Mouse (Mus musculus) megakaryocyte, embryonic 14.5 days (primary cell): ENCODE data around the gene Gm16181. TPM values are rescaled to one million over a fixed set of nuclear protein-coding genes. Genes with fewer than 3 reads are reported as not detected.

Experiments
- H3K27me3 ChIP-seq: replicated peaks from 2 replicates; pipeline ENCODE3; 2012; ENCODE audit warnings: inconsistent platforms
- H3K36me3 ChIP-seq: replicated peaks from 2 replicates; pipeline ENCODE3; 2012; ENCODE audit warnings: low read length, inconsistent platforms, mixed read lengths
- H3K4me1 ChIP-seq: 2 replicates; pipeline ENCODE4 v1.6.1; 2012; ENCODE audit warnings: inconsistent platforms
- H3K4me3 ChIP-seq: replicated peaks from 2 replicates; pipeline ENCODE3; 2012; ENCODE audit warnings: moderate library complexity, mild to moderate bottlenecking, inconsistent platforms
- H3K9me3 ChIP-seq: 2 replicates; pipeline ENCODE4 v1.6.1; 2012; ENCODE audit warnings: inconsistent platforms
- FLI1 ChIP-seq: IDR thresholded peaks from 2 replicates; pipeline ENCODE4 v1.6.1; 2012; ENCODE audit warnings: low read length, inconsistent platforms, mixed read lengths
- GATA1 ChIP-seq: IDR thresholded peaks from 3 replicates; pipeline ENCODE4 v1.6.1; 2012; ENCODE audit warnings: mixed read lengths, low read length, inconsistent platforms, borderline replicate concordance
- polyA plus RNA-seq: library from polyadenylated mRNA; stranded (reverse); fragments of >175 nt; gene quantifications from 2 replicates; pipeline ENCODE4 v1.2.3, GENCODE M21; 2012; ENCODE audit warnings: low replicate concordance; ENCODE audit not compliant: insufficient read depth

The Gm16181 gene
- polyA plus RNA-seq, 1 experiment: not detected

DNA sequence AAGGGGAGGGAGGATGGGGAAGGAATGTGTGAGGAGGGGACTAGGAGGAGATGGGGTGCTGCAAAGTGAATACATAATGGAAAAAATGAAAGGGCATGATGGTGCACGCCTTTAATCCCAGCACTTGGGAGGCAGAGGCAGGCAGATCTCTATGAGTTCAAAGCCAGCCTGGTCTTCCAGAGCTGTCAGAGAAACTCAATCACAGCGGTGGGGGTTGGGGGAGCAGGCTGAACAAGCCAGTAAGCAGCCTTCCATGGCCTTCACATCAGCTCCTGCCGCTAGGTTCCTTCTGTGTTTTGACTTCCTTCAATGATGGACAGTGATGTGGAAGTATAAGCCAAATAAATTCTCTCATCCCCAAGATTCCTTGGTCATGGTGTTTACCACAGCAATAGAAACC, 34.7 kb downstream of the Gm16181 start:
- Histone ChIP-seq H3K36me3 (peaks cover 42% of the 10 kb centered on the region), H3K27me3 (peaks cover 12% of the 10 kb centered on the region), H3K4me3 (no peak overlapping the region), H3K9me3 (no peaks in the 10 kb centered on the region), H3K4me1 (peaks cover 48% of the 10 kb centered on the region)
- TF ChIP-seq GATA1 (no peak), FLI1 (no peak)

DNA sequence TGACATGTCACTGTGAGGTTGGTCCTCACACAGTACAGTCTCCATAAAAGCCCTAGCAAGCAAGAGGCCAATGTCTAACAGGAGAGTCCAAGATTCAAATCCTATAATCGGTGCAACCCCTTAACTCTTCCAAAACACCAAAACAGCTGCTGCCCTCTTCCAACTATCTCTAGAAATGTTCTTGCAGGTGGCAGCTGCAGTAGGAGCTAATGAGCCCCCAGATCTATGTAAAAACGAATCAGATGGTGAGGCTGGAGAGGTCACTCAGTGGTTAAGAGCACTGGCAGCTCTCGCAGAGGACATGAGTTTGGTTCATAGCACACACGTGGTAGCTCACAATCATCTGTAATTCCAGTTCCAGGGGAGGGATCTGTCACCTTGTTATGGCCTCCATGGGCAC, 35.1 kb downstream of the Gm16181 start:
- Histone ChIP-seq H3K27me3 (peaks cover 9% of the 10 kb centered on the region), H3K4me3 (peak overlapping the region; percentile 1), H3K9me3 (no peaks in the 10 kb centered on the region), H3K36me3 (peaks cover 38% of the 10 kb centered on the region), H3K4me1 (peaks cover 49% of the 10 kb centered on the region)
- TF ChIP-seq FLI1 (no peak), GATA1 (no peak)

DNA sequence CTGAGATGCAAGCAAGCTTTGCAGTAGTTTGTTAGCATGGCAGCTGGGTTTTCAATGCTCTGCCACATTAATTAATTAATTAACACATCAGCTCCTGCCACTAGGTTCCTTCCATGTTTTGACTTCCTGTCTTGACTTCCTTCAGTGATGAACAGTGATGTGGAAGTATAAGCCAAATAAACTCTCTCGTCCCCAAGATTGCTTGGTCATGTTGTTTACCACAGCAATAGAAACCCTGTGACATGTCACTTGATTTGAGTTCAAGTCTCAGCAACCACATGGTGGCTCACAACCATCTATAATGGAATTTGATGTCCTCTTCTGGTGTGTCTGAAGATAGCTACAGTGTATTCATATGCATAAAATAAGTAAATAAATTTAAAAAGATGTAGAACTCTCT, 36.7 kb downstream of the Gm16181 start:
- Histone ChIP-seq H3K36me3 (peaks cover 22% of the 10 kb centered on the region), H3K4me3 (peak overlapping the region; percentile 92), H3K4me1 (peaks cover 59% of the 10 kb centered on the region), H3K9me3 (no peaks in the 10 kb centered on the region), H3K27me3 (peaks cover 7% of the 10 kb centered on the region)
- TF ChIP-seq GATA1 (no peak), FLI1 (no peak)

DNA sequence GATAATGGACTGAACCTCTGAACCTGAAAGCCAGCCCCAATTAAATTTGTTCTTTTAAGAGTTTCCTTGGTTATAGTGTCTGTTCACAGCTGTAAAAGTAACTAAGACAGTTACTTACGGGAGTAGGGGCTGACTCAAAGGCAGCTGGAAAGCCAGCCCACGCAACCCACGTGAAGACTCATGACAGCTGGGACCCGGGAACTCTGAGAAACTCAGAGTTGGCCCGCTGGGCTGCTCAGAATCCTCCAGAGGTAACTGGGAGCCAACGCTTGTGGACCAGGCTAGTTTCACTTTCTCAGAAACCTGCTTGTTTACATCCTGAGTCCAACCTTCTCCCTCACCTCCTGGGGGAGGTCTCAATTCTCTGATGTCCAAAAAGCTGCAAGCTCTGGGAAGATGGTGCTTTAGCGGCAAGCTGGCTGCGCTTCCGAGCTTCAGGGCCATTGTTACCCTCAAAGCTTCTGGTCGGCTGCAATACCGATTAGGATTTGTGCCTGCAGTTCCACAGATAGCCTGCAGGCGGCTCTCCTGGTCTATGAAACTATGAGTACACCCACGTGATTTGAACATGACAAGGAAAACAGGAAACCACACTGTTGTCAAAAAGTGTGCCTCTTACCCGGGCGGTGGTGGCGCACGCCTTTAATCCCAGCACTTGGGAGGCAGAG, 37.3 kb downstream of the Gm16181 start:
- H3K4me1 ChIP-seq: peaks cover 64% of the 10 kb centered on the region
- TF ChIP-seq GATA1: no peak
- no peak; the same call in 1 of the 2 replicates for TF ChIP-seq FLI1
- peaks cover 4% of the 10 kb centered on the region for H3K27me3 ChIP-seq
- peaks cover 16% of the 10 kb centered on the region for H3K36me3 ChIP-seq
- H3K9me3 ChIP-seq: no peaks in the 10 kb centered on the region
- peak overlapping the region; percentile 92 for H3K4me3 ChIP-seq

DNA sequence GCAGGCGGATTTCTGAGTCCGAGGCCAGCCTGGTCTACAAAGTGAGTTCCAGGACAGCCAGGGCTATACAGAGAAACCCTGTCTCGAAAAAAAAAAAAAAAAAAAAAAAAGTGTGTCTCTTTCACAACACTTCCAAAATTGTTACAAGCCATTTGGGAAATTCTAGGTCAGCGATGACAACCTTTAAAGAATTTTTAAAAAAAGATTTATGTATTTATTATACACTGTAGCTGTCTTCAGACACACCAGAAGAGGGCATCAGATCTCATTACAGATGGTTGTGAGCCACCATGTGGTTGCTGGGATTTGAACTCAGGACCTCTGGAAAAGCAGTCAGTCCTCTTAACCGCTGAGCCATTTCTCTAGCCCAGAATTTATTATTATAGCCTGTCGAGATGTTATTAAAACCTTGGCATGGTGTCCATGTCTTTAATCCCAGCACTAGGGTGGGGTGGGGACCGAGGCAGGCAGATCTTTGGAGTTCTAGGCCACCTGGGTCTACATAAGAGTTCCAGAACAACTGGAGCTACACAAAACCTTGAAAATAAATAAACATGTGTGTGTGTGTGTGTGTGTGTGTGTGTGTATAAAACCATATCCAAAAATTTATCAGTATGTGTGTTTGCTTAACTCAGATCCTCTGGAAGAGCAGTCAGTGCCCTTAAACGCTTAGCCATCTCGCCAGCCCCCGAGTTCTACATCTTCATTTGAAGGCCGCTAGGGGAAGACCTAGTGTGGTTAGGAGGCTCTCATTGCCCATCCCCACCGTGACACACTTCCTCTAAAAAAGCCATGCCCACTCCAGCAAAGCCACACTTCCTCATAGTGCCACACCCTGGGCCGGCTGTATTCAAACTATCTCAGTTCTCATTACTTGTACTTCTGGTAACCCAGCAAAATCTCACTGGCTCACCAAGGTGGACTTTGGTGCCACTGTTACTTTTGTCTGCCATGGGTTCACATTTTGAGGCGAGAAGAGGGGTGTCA, 38.2 kb downstream of the Gm16181 start:
- Histone ChIP-seq H3K27me3 (peaks cover 2% of the 10 kb centered on the region), H3K4me1 (peaks cover 66% of the 10 kb centered on the region), H3K4me3 (peak overlapping the region; percentile 78), H3K9me3 (no peaks in the 10 kb centered on the region), H3K36me3 (peaks cover 8% of the 10 kb centered on the region)
- TF ChIP-seq GATA1: no peak

DNA sequence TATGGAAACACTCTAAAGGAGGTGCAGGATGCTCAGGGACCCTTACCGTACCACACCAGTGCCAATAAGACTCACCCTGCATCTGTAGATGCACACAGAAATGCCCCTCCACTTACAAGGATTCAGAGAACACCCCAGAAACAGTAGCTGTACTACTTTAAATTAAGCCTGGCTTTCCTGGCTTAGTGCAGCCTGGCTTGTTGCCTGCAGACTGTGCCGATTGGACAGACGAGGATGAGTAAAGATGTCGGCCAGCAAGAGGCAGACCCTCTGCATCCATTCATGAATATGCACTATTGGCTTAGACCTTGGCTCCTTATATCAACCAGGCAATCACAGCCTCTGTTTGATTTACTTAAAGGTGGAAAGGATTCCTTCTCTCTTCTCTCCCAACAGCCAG, 39.0 kb downstream of the Gm16181 start:
- Histone ChIP-seq H3K36me3 (peaks cover 3% of the 10 kb centered on the region), H3K4me1 (peaks cover 68% of the 10 kb centered on the region), H3K4me3 (peak overlapping the region; percentile 78), H3K9me3 (no peaks in the 10 kb centered on the region), H3K27me3 (peaks cover 2% of the 10 kb centered on the region)
- TF ChIP-seq FLI1 (no peak), GATA1 (no peak)

DNA sequence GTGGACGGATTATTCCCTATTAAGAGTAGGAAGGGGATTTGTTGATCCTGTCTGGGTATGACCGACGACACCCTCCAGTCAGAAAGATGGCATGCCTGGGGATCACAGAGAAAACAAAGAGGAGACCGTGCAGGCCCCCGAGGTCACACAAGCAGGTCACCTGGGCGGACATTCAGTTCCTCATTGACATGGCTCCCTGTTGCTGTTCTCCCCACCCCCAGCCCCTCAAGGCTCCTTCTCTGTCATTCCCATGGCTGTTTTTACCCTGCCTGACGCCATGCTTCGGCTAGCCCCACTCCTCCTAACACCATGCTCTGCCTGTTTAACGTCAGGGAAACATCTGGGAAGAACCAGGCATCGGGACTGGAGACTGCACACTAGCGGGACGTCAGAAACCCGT, 41.0 kb downstream of the Gm16181 start:
- H3K27me3 ChIP-seq: no peaks in the 10 kb centered on the region
- TF ChIP-seq GATA1: no peak
- no peak for TF ChIP-seq FLI1
- H3K36me3 ChIP-seq: peaks cover 18% of the 10 kb centered on the region
- no peaks in the 10 kb centered on the region for H3K9me3 ChIP-seq
- H3K4me3 ChIP-seq: peak overlapping the region; percentile 50
- peaks cover 58% of the 10 kb centered on the region for H3K4me1 ChIP-seq

DNA sequence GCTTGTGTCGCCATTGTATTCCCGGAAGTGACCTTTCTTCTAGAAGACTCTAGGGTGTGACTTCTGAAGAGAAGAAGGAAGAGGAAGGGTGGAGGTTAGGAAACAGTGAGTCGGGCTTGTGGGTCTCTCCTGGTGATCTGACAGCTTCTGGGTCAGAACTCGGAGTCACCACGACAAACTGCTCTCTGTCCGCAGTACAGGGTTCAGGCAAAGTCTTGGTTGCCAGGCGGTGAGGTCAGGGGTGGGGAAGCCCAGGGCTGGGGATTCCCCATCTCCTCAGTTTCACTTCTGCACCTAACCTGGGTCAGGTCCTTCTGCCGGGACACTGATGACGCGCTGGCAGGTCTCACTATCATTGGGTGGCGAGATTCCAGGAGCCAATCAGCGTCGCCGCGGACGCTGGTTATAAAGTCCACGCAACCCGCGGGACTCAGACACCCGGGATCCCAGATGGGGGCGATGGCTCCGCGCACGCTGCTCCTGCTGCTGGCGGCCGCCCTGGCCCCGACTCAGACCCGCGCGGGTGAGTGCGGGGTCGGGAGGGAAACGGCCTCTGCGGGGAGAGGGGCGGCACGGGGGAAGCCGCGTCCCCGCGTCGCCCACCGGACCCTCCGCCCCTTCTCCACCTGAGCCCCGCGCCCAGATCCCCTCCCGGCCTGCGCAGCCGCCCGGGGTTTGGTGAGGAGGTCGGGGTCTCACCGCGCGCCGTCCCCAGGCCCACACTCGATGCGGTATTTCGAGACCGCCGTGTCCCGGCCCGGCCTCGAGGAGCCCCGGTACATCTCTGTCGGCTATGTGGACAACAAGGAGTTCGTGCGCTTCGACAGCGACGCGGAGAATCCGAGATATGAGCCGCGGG, 42.3 kb downstream of the Gm16181 start, which contains the start of gene H2-D1:
TSS of gene H2-D1 (plus strand) at position 67 of the 859 bp plus-strand sequence.
- no peaks in the 10 kb centered on the region for H3K27me3 ChIP-seq
- H3K4me3 ChIP-seq: peak within 1 kb of the TSS; percentile 94
- peaks cover 58% of the 10 kb centered on the region for H3K4me1 ChIP-seq
- no peaks in the 10 kb centered on the region for H3K9me3 ChIP-seq
- TF ChIP-seq GATA1 (no peak), FLI1 (no peak)
- peaks cover 27% of the 10 kb centered on the region for H3K36me3 ChIP-seq

DNA sequence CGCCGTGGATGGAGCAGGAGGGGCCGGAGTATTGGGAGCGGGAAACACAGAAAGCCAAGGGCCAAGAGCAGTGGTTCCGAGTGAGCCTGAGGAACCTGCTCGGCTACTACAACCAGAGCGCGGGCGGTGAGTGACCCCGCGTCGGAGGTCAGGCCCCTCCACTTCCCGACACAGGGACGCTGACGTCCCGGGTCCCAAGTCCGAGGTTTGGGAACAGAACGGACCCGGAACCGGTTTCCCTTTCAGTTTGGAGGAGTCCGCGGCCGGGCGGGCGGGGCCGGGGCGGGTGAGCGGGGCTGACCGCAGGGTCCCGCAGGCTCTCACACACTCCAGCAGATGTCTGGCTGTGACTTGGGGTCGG, 42.9 kb downstream of the Gm16181 start:
- peaks cover 61% of the 10 kb centered on the region for H3K4me1 ChIP-seq
- no peaks in the 10 kb centered on the region for H3K9me3 ChIP-seq
- TF ChIP-seq GATA1: no peak
- no peak for TF ChIP-seq FLI1
- peak overlapping the region; percentile 94 for H3K4me3 ChIP-seq
- H3K27me3 ChIP-seq: no peaks in the 10 kb centered on the region
- H3K36me3 ChIP-seq: peaks cover 29% of the 10 kb centered on the region
